25 mouse cellular contexts compared by ENCODE assay signal in genomic region chr6:112487993-112488392, GRCm38 (mm10). TPM values are rescaled to one million over a fixed set of nuclear protein-coding genes. Genes with fewer than 3 reads are reported as not detected.
"Had no signal": no experiment of that assay in that cellular context is flagged by ENCODE, and none has a peak within 500 bp of the region (broad histone marks: within the 10 kb centered on the region; RNA-seq: fewer than 3 reads in every experiment).

No protein-coding gene starts in this region.

- ATAC-seq: forebrain, postnatal 0 days; hindbrain, postnatal 0 days; intestine, embryonic 16.5 days; liver, embryonic 12.5 days had no signal

- DNase-seq: forebrain, postnatal 0 days; gastrocnemius, postnatal 14 days; heart, adult 11 months; heart, adult 2 months; heart, postnatal 14 days; heart, postnatal 36 days; kidney, adult 18-20 months; kidney, postnatal 10 days; kidney, postnatal 25 days; layer of hippocampus, adult 9-11 months; layer of hippocampus, postnatal 36 days; left cerebral cortex, postnatal 4 days had no signal

- H3K36me3 ChIP-seq: heart, embryonic 13.5 days; heart, embryonic 15.5 days; hindbrain, embryonic 13.5 days; hindbrain, embryonic 15.5 days; limb, embryonic 13.5 days; limb, embryonic 15.5 days; liver, embryonic 12.5 days had no signal

- H3K9ac ChIP-seq: forebrain, postnatal 0 days; heart, embryonic 13.5 days; heart, embryonic 15.5 days; hindbrain, embryonic 15.5 days; limb, embryonic 13.5 days; limb, embryonic 15.5 days; liver, embryonic 12.5 days; liver, embryonic 14.5 days had no signal

- H3K9me3 ChIP-seq: heart, embryonic 13.5 days; heart, embryonic 15.5 days; hindbrain, embryonic 13.5 days; hindbrain, embryonic 15.5 days; limb, embryonic 13.5 days; limb, embryonic 15.5 days; liver, embryonic 12.5 days had no signal

- H3K27ac ChIP-seq: heart, adult 2 months; heart, embryonic 13.5 days; heart, embryonic 15.5 days; hindbrain, embryonic 13.5 days; hindbrain, embryonic 15.5 days; hindbrain, postnatal 0 days; limb, embryonic 13.5 days; limb, embryonic 15.5 days; liver, embryonic 12.5 days; liver, embryonic 14.5 days had no signal

- H3K4me3 ChIP-seq: heart, adult 2 months; limb, embryonic 15.5 days; liver, embryonic 12.5 days had no signal

- H3K4me2 ChIP-seq: heart, embryonic 11.5 days; liver, embryonic 12.5 days had no signal

RNA-seq across cellular contexts. Expression of gene Oxtr, which starts 1.8 kb away (rescaled TPM):
- polyA plus RNA-seq: liver, adult 2 months; liver, embryonic 12.5 days had no signal

RNA-seq across cellular contexts. Expression of gene Cav3, which starts 28.7 kb away (rescaled TPM):
- polyA plus RNA-seq: hindbrain, embryonic 11.5 days; liver, adult 2 months; liver, embryonic 14.5 days had no signal
